In the genomic region with DNA sequence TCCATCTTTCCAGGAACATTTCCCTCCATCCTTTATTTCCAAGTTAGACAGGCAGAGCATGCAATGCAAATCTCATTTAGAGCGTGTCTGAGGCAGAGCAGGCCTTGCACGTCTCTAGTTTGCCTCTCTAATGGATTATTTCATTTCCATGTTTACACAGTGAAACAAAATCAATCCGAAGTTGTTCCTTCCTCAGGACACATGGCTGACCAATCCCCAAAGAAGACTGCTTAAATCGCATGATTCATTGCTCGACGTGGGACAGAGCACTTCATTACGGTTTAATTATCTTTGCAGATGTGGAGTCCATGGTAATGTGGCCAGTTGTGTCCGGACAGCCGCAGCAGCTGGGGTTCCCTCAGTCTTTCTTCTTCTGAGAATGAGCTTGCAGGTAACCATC, we compare ENCODE assay signal across 21 mouse cellular contexts.
"Had no signal": no experiment of that assay in that cellular context is flagged by ENCODE, and none has a peak within 500 bp of the region (broad histone marks: within the 10 kb centered on the region; RNA-seq: fewer than 3 reads in every experiment).

No protein-coding gene starts in this region.

- H3K9me3 ChIP-seq: heart, embryonic 10.5 days; heart, embryonic 12.5 days; hindbrain, embryonic 13.5 days; hindbrain, embryonic 15.5 days; limb, embryonic 13.5 days; limb, embryonic 15.5 days had no signal

- H3K4me3 ChIP-seq: heart, embryonic 10.5 days; heart, embryonic 12.5 days; hindbrain, embryonic 13.5 days; hindbrain, embryonic 15.5 days; limb, embryonic 13.5 days; limb, embryonic 15.5 days; liver, embryonic 12.5 days had no signal

- H3K4me1 ChIP-seq: heart, embryonic 12.5 days; liver, embryonic 12.5 days had no signal

- H3K27me3 ChIP-seq: heart, embryonic 12.5 days; hindbrain, embryonic 13.5 days; hindbrain, embryonic 15.5 days; limb, embryonic 13.5 days; limb, embryonic 15.5 days; liver, embryonic 12.5 days had no signal

- H3K27ac ChIP-seq: heart, embryonic 10.5 days; hindbrain, embryonic 13.5 days; hindbrain, embryonic 15.5 days; hindbrain, postnatal 0 days; limb, embryonic 13.5 days; limb, embryonic 15.5 days; liver, embryonic 12.5 days; liver, embryonic 14.5 days had no signal

- ATAC-seq: hindbrain, postnatal 0 days; intestine, embryonic 16.5 days; liver, embryonic 12.5 days had no signal

- H3K36me3 ChIP-seq: heart, embryonic 10.5 days; heart, embryonic 12.5 days; hindbrain, embryonic 13.5 days; hindbrain, embryonic 15.5 days; limb, embryonic 13.5 days; limb, embryonic 15.5 days; liver, embryonic 12.5 days had no signal

- H3K4me2 ChIP-seq: heart, embryonic 12.5 days; hindbrain, embryonic 13.5 days; hindbrain, embryonic 15.5 days; limb, embryonic 13.5 days; limb, embryonic 15.5 days; liver, embryonic 12.5 days had no signal

- DNase-seq: gastrocnemius, postnatal 14 days; gastrocnemius, postnatal 36 days; heart, adult 18-20 months; heart, postnatal 10 days; heart, postnatal 36 days; kidney, adult 11 months; kidney, adult 2 months; kidney, postnatal 36 days; layer of hippocampus, adult 9-11 months; layer of hippocampus, postnatal 36 days; left cerebral cortex, postnatal 4 days had no signal

- H3K9ac ChIP-seq: heart, embryonic 12.5 days; hindbrain, embryonic 13.5 days; hindbrain, embryonic 15.5 days; limb, embryonic 13.5 days; limb, embryonic 15.5 days; liver, embryonic 12.5 days; liver, embryonic 14.5 days had no signal
